Mouse (Mus musculus): ENCODE data around the gene Tmem117.

GRCm38 (mm10) chr15:94722759-94723158 lies 93.7 kb downstream of the Tmem117 start:
- TF ChIP-seq CTCF (IDR thresholded peaks at IDR 0.05; ENCODE audit: borderline replicate concordance, control insufficient read depth, extremely low read depth, insufficient read depth, low read length, poor library complexity) (no peak), POLR2A (IDR thresholded peaks at IDR 0.05; ENCODE audit: control insufficient read depth, extremely low read depth, insufficient read depth, low read length, poor library complexity) (no peak)
